Mouse (Mus musculus): ENCODE measurements around the gene Folh1.
"Not testable (repeated sequence)": the region's sequence is repeated elsewhere in the genome, so short reads cannot be mapped to it uniquely, and the experiment has no call there.

Folh1 gene

GRCm38 (mm10) chr7:86775617-86776325, at the start of gene Folh1:
Gene Folh1 (minus strand): TSS chr7:86775943.
- in situ Hi-C loops (cut with MseI, MboI) = no loop called here

GRCm38 (mm10) chr7:86816466-86816865, 40.7 kb upstream of the Folh1 start:
- in situ Hi-C loops (cut with MseI, MboI) = no loop called here

- in situ Hi-C loops (cut with MseI, MboI) = not testable (repeated sequence)
Observed at GRCm38 (mm10) chr7:86815716-86816115, 40.0 kb upstream of the Folh1 start.

- in situ Hi-C loops (cut with MseI, MboI) = not testable (repeated sequence)
Observed at GRCm38 (mm10) chr7:86815241-86815640, 39.5 kb upstream of the Folh1 start.

GRCm38 (mm10) chr7:86794727-86795126, 19.0 kb upstream of the Folh1 start, which contains the start of gene Vmn2r77:
Gene Vmn2r77 (plus strand): TSS chr7:86795027.
- in situ Hi-C loops (cut with MseI, MboI) = no loop called here

- in situ Hi-C loops (cut with MseI, MboI) = no loop called here
Observed at GRCm38 (mm10) chr7:86771621-86772020, 4.1 kb downstream of the Folh1 start.

GRCm38 (mm10) chr7:86764628-86765027, 11.1 kb downstream of the Folh1 start:
- in situ Hi-C loops (cut with MseI, MboI) = no loop called here

GRCm38 (mm10) chr7:86760751-86761150, 15.0 kb downstream of the Folh1 start:
- in situ Hi-C loops (cut with MseI, MboI) = no loop called here

GRCm38 (mm10) chr7:86725013-86725412, 50.7 kb downstream of the Folh1 start:
- in situ Hi-C loops (cut with MseI, MboI) = no loop called here

- in situ Hi-C loops (cut with MseI, MboI) = no loop called here
Observed at GRCm38 (mm10) chr7:86688030-86688429, 87.7 kb downstream of the Folh1 start, which contains the start of gene Olfr292. Gene Olfr292 (plus strand): TSS chr7:86688330.
